Mouse (Mus musculus): ENCODE data around the gene Gm3269.
A peak's percentile ranks its signal among the peaks of the same experiment; 100 is the strongest.
"Not testable (repeated sequence)": the region's sequence is repeated elsewhere in the genome, so short reads cannot be mapped to it uniquely, and the experiment has no call there.

Gm3269 gene

DNA sequence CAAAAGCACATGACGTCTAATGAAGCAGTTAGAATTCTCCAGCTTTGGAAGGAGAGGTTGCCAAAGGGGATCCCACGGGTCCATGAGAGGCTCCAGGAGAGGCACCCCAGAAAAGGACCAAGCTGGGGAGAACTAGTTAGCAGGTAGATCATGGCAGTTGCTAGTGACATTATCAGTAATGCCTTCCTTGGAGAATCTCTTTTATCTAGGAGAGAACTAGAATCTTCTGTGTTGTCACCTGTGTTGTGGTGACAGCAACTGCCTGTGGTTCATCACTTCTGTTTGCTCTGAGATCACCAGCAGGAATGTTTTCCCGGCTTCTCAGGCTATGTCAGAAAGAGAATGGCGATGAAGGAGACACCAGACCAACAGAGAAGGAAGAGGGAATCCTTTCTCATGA, at the start of gene Gm3269:
TSS of gene Gm3269 (plus strand) at position 301 of the 400 bp plus-strand sequence.
- DNase-seq (ENCODE audit: low read depth, low spot score), result not testable (repeated sequence)

GRCm38 (mm10) chr14:4806421-4806820, 31.5 kb upstream of the Gm3269 start:
- not testable (repeated sequence) for DNase-seq (ENCODE audit: low read depth, low spot score)

DNA sequence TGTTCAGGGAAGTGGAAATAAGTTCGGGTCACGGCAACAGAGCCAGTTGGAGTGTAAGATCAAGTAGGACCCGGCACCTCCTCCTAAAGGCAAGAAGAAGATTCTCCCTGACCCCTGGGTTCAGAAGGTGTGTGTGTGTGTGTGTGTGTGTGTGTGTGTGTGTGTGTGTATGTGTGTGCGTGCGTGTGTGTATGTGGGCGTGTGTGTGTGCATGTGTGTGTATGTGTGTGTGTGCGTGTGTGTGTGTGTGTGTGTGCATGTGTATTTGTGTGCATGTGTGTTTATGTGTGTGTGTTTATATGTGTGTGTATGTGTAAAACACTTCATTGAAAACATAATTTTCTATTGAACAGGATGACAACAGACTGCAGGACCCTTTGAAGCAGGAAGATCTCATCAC, 16.0 kb upstream of the Gm3269 start:
- not testable (repeated sequence) for DNase-seq (ENCODE audit: low read depth, low spot score)

- DNase-seq (ENCODE audit: low read depth, low spot score), result peak; percentile 0
Observed at GRCm38 (mm10) chr14:4855299-4855980, 17.5 kb downstream of the Gm3269 start, which contains the start of gene Gm3264. Gene Gm3264, plus strand, starts transcription at chr14:4855576.

GRCm38 (mm10) chr14:4892116-4892515, 54.2 kb downstream of the Gm3269 start, which contains the start of gene Gm3278:
Gene Gm3278, plus strand, starts transcription at chr14:4892416.
- not testable (repeated sequence) for DNase-seq (ENCODE audit: low read depth, low spot score)
